Mouse (Mus musculus) ES-Bruce4 (cell line): Measurements from ENCODE around the gene Ntrk3.

Experiments
- CTCF ChIP-seq: IDR thresholded peaks from one replicate; pipeline ENCODE4 v1.8.1; 2011; ENCODE audit warnings: low read depth, low read length
- EP300 ChIP-seq: IDR thresholded peaks from 2 replicates; pipeline ENCODE4 v1.6.1; 2011; ENCODE audit warnings: low read depth, low read length; ENCODE audit not compliant: insufficient read depth
- POLR2A ChIP-seq: IDR thresholded peaks from one replicate; pipeline ENCODE4 v1.8.1; 2011; ENCODE audit warnings: low read length; ENCODE audit not compliant: insufficient read depth

DNA sequence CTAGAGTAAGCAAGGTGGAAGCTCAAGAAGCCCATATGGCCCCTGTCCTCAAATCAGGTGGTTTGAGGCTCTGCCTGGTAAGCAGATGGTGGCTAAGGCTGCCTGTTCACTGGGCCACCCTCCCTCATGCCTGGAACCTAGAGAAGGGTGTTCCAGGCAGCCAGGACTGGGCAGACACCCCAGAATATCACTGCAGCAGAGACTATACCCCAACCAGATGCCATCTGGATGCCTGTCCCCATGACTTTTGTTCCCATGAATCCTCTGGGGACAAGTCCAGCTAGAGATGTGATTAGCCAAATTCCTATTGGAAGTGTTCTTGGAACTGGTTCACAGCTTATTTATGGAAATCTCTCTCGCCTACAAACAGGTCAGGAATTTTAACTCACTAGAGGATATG, 351.8 kb downstream of the Ntrk3 start:
- TF ChIP-seq CTCF (no peak), POLR2A (no peak), EP300 (no peak)
